Comparison of ENCODE assay signal across 18 mouse cellular contexts in genomic region chr7:99680771-99681170, GRCm38 (mm10). TPM values are rescaled to one million over a fixed set of nuclear protein-coding genes. Genes with fewer than 3 reads are reported as not detected.
A peak's percentile ranks its signal among the peaks of the same experiment; 100 is the strongest.
DNase-seq lines count a peak whose midpoint lies in the region; ATAC-seq and TF ChIP-seq lines count a peak whose summit lies in the region.
"Had no signal": no experiment of that assay in that cellular context is flagged by ENCODE, and none has a peak within 500 bp of the region (broad histone marks: within the 10 kb centered on the region; RNA-seq: fewer than 3 reads in every experiment).

No protein-coding gene starts in this region.

- TF ChIP-seq EP300 in heart, adult 2 months (IDR thresholded peaks at IDR 0.05; ENCODE audit: insufficient read depth, low read depth, low read length): peak; percentile 88
- peak; percentile 17; the same call in 1 of the 2 replicates for TF ChIP-seq EP300 in lung, postnatal 0 days (IDR thresholded peaks at IDR 0.05)

- TF ChIP-seq POLR2A in heart, adult 2 months (IDR thresholded peaks at IDR 0.05; ENCODE audit: insufficient read depth, low read depth, low read length): no peak

- no peak overlapping the region for H3K4me2 ChIP-seq in liver, embryonic 16.5 days (ENCODE audit: low read depth, low read length)
- no peak overlapping the region for H3K4me2 ChIP-seq in liver, embryonic 12.5 days
- H3K4me2 ChIP-seq in heart, embryonic 14.5 days (ENCODE audit: low read length): no peak overlapping the region
- no peak overlapping the region for H3K4me2 ChIP-seq in lung, postnatal 0 days (replicated peaks; ENCODE audit: low read depth, low read length)
- H3K4me2 ChIP-seq: limb, embryonic 12.5 days; midbrain, embryonic 15.5 days had no signal

- H3K27ac ChIP-seq in liver, embryonic 16.5 days (ENCODE audit: low read length): no peak overlapping the region
- H3K27ac ChIP-seq in liver, embryonic 12.5 days: no peak overlapping the region
- peak overlapping the region; percentile 62 for H3K27ac ChIP-seq in heart, adult 2 months
- peak overlapping the region in 1 of 2 experiments; percentile 51; a peak in 1 of 4 replicates for H3K27ac ChIP-seq in heart, embryonic 14.5 days (replicated peaks in 1 of 2; ENCODE audit: control insufficient read depth in 1 of 2, insufficient read depth in 1 of 2, low read depth in 2 of 2, low read length in 2 of 2)
- H3K27ac ChIP-seq in lung, postnatal 0 days (ENCODE audit: low read length): no peak overlapping the region
- H3K27ac ChIP-seq: embryonic facial prominence, embryonic 10.5 days; kidney, postnatal 0 days; limb, embryonic 12.5 days; midbrain, embryonic 15.5 days had no signal

- no peaks in the 10 kb centered on the region for H3K4me1 ChIP-seq in liver, embryonic 16.5 days (ENCODE audit: control insufficient read depth, low read depth, low read length)
- H3K4me1 ChIP-seq in liver, embryonic 12.5 days: no peaks in the 10 kb centered on the region
- peaks cover 11% of the 10 kb centered on the region for H3K4me1 ChIP-seq in heart, adult 2 months (ENCODE audit: control insufficient read depth, insufficient read depth, low read length)
- peaks cover 9 to 15% of the 10 kb centered on the region in 2 experiments for H3K4me1 ChIP-seq in heart, embryonic 14.5 days (ENCODE audit: control insufficient read depth in 2 of 2, insufficient read depth in 2 of 2, low read length in 2 of 2)
- no peaks in the 10 kb centered on the region for H3K4me1 ChIP-seq in lung, postnatal 0 days (ENCODE audit: insufficient read depth, low read depth, low read length)
- H3K4me1 ChIP-seq: embryonic facial prominence, embryonic 10.5 days; limb, embryonic 12.5 days; midbrain, embryonic 15.5 days had no signal

- H3K9me3 ChIP-seq in liver, embryonic 16.5 days (replicated peaks; ENCODE audit: control insufficient read depth, low read length): no peaks in the 10 kb centered on the region
- H3K9me3 ChIP-seq in liver, embryonic 12.5 days (replicated peaks): no peaks in the 10 kb centered on the region
- no peaks in the 10 kb centered on the region for H3K9me3 ChIP-seq in heart, embryonic 14.5 days (ENCODE audit: control insufficient read depth, low read length)
- H3K9me3 ChIP-seq in lung, postnatal 0 days (ENCODE audit: low read length): no peaks in the 10 kb centered on the region
- H3K9me3 ChIP-seq: embryonic facial prominence, embryonic 10.5 days; limb, embryonic 12.5 days; midbrain, embryonic 15.5 days had no signal

- 0 out of 2 replicates have a peak, but pooled peaks have one; percentile 21 for ATAC-seq in liver, embryonic 16.5 days (ENCODE audit: low read depth)
- no peak for ATAC-seq in liver, embryonic 12.5 days
- ATAC-seq in heart, embryonic 14.5 days (ENCODE audit: insufficient number of reproducible peaks, insufficient read depth, low FRiP score, low read depth): peak; percentile 71
- peak; percentile 73 for ATAC-seq in lung, postnatal 0 days
- no peak for ATAC-seq in megakaryocyte progenitor cell, adult 5-6 weeks (replicated peaks; ENCODE audit: poor library complexity)
- ATAC-seq: hindbrain, embryonic 16.5 days; midbrain, embryonic 15.5 days had no signal

- H3K36me3 ChIP-seq in liver, embryonic 16.5 days (ENCODE audit: control insufficient read depth, insufficient read depth): no peaks in the 10 kb centered on the region
- no peaks in the 10 kb centered on the region for H3K36me3 ChIP-seq in liver, embryonic 12.5 days
- H3K36me3 ChIP-seq in heart, adult 2 months (ENCODE audit: control insufficient read depth, insufficient read depth, low read length): peaks cover 9% of the 10 kb centered on the region; the same call in 1 of the 2 replicates
- no peaks in the 10 kb centered on the region for H3K36me3 ChIP-seq in heart, embryonic 14.5 days (ENCODE audit: control insufficient read depth, insufficient read depth, low read length)
- H3K36me3 ChIP-seq in lung, postnatal 0 days (ENCODE audit: insufficient read depth, low read length): no peaks in the 10 kb centered on the region
- H3K36me3 ChIP-seq: embryonic facial prominence, embryonic 10.5 days; limb, embryonic 12.5 days; midbrain, embryonic 15.5 days had no signal

- no peaks in the 10 kb centered on the region for H3K27me3 ChIP-seq in liver, embryonic 16.5 days (ENCODE audit: control insufficient read depth, insufficient read depth, low read depth, low read length)
- no peaks in the 10 kb centered on the region for H3K27me3 ChIP-seq in liver, embryonic 12.5 days (replicated peaks)
- H3K27me3 ChIP-seq in heart, adult 2 months (ENCODE audit: control insufficient read depth, insufficient read depth, low read length): no peaks in the 10 kb centered on the region
- 0 out of 2 replicates have a peak, but pooled peaks cover 2% of the 10 kb centered on the region for H3K27me3 ChIP-seq in heart, embryonic 14.5 days (ENCODE audit: control insufficient read depth, insufficient read depth, low read length)
- no peaks in the 10 kb centered on the region for H3K27me3 ChIP-seq in lung, postnatal 0 days (replicated peaks; ENCODE audit: insufficient read depth, low read length)
- H3K27me3 ChIP-seq: limb, embryonic 12.5 days; midbrain, embryonic 15.5 days had no signal

- peak; percentile 60 to 66 for DNase-seq in heart, adult 2 months
- peak; percentile 32 for DNase-seq in lung, postnatal 0 days (ENCODE audit: low spot score)
- DNase-seq in urinary bladder, postnatal 10 days (ENCODE audit: low spot score): no peak
- DNase-seq in right cerebral cortex, postnatal 36 days (ENCODE audit: low spot score in 2 of 2): no peak
- DNase-seq: cerebellum, adult 9-11 months; right cerebral cortex, postnatal 4 days; thymus, postnatal 4 days had no signal

- H3K4me3 ChIP-seq in liver, embryonic 16.5 days (ENCODE audit: low read depth, low read length): no peak overlapping the region
- no peak overlapping the region for H3K4me3 ChIP-seq in liver, embryonic 12.5 days
- no peak overlapping the region for H3K4me3 ChIP-seq in heart, adult 2 months
- no peak overlapping the region for H3K4me3 ChIP-seq in heart, embryonic 14.5 days (ENCODE audit: control insufficient read depth in 1 of 2, insufficient read depth in 1 of 2, low read depth in 1 of 2, low read length in 2 of 2)
- no peak overlapping the region for H3K4me3 ChIP-seq in lung, postnatal 0 days (ENCODE audit: low read depth, low read length)
- H3K4me3 ChIP-seq: embryonic facial prominence, embryonic 10.5 days; limb, embryonic 12.5 days; midbrain, embryonic 15.5 days had no signal

- 62% methylated on average over 5 of the region's 5 CpGs for WGBS in liver, embryonic 16.5 days (ENCODE audit: insufficient replicate concordance)
- WGBS in liver, embryonic 12.5 days (ENCODE audit: insufficient replicate concordance): 59% methylated on average over 5 of the region's 5 CpGs
- 12% methylated on average over 5 of the region's 5 CpGs for WGBS in heart, adult 2 months
- 24% methylated on average over 5 of the region's 5 CpGs for WGBS in heart, embryonic 14.5 days
- WGBS in lung, postnatal 0 days: 56% methylated on average over 5 of the region's 5 CpGs

- intact Hi-C loops in heart, adult 2 months (cut with DNase I): loop anchor here (2.0 kb wide), 1 partner anchor 16 kb away; no protein-coding TSS in a partner anchor

- H3K79me2 ChIP-seq in heart, adult 2 months (replicated peaks; ENCODE audit: control insufficient read depth, insufficient read depth, low read length): no peaks in the 10 kb centered on the region

- no peak overlapping the region for H3K9ac ChIP-seq in liver, embryonic 16.5 days (ENCODE audit: low read depth, low read length)
- H3K9ac ChIP-seq in liver, embryonic 12.5 days: no peak overlapping the region
- H3K9ac ChIP-seq in heart, adult 2 months (ENCODE audit: low read depth, low read length): peak overlapping the region; percentile 16
- no peak overlapping the region for H3K9ac ChIP-seq in heart, embryonic 14.5 days (ENCODE audit: low read length)
- H3K9ac ChIP-seq in lung, postnatal 0 days (replicated peaks; ENCODE audit: low read depth): no peak overlapping the region
- H3K9ac ChIP-seq: limb, embryonic 12.5 days; midbrain, embryonic 15.5 days had no signal

- TF ChIP-seq CTCF in heart, adult 2 months (IDR thresholded peaks at IDR 0.05): peak; percentile 16; the same call in 1 of the 2 replicates
- no peak for TF ChIP-seq CTCF in lung, postnatal 0 days (IDR thresholded peaks at IDR 0.05)

RNA-seq across cellular contexts. Expression of gene Slco2b1, which starts 30.4 kb away (rescaled TPM):
- 0.53 and 0.58 TPM in 2 replicates for polyA plus RNA-seq in liver, embryonic 16.5 days (2015; fragmentation: Nextera tagmentation; extraction: Ambion mirVana)
- polyA plus RNA-seq in liver, embryonic 12.5 days (2016; fragmentation: Nextera tagmentation; extraction: Ambion mirVana): 0.29 and 0.45 TPM in 2 replicates
- 10 to 100 TPM in 1 of 2 experiments, 1 to 10 TPM in 1; 8.5 to 10.1 TPM for total RNA-seq in heart, adult 2 months (2021)
- 11.7 and 14.4 TPM in 2 replicates for polyA plus RNA-seq in heart, adult 2 months (2012; rRNA removed)
- polyA plus RNA-seq in heart, embryonic 14.5 days (2014; fragmentation: Nextera tagmentation; extraction: Ambion mirVana): 1.3 TPM in 2 replicates
- polyA plus RNA-seq in lung, postnatal 0 days (2015; fragmentation: Nextera tagmentation; extraction: Ambion mirVana): 3.8 and 3.9 TPM in 2 replicates
- total RNA-seq in megakaryocyte progenitor cell, adult 5-6 weeks (2015): 0.07 and 0.10 TPM in 2 replicates
- 0.10 and 0.12 TPM in 2 replicates for total RNA-seq in megakaryocyte progenitor cell, adult 5-6 weeks (2017)

RNA-seq across cellular contexts. Expression of gene Olfr520, which starts 49.3 kb away (rescaled TPM):
- polyA plus RNA-seq in liver, embryonic 16.5 days (2015; fragmentation: Nextera tagmentation; extraction: Ambion mirVana): not detected in 2 replicates
- polyA plus RNA-seq in liver, embryonic 12.5 days (2016; fragmentation: Nextera tagmentation; extraction: Ambion mirVana): not detected in 2 replicates
- not detected for total RNA-seq in heart, adult 2 months (2021)
- not detected in 2 replicates for polyA plus RNA-seq in heart, adult 2 months (2012; rRNA removed)
- not detected in 2 replicates for polyA plus RNA-seq in heart, embryonic 14.5 days (2014; fragmentation: Nextera tagmentation; extraction: Ambion mirVana)
- not detected in 2 replicates for polyA plus RNA-seq in lung, postnatal 0 days (2015; fragmentation: Nextera tagmentation; extraction: Ambion mirVana)
- not detected in 2 replicates for total RNA-seq in megakaryocyte progenitor cell, adult 5-6 weeks (2015)
- total RNA-seq in megakaryocyte progenitor cell, adult 5-6 weeks (2017): not detected in 2 replicates
- polyA plus RNA-seq: embryonic facial prominence, embryonic 10.5 days; hindbrain, embryonic 16.5 days; kidney, postnatal 0 days; limb, embryonic 12.5 days; midbrain, embryonic 15.5 days; neural tube, embryonic 11.5 days; stomach, embryonic 14.5 days had no signal

RNA-seq across cellular contexts. Expression of gene Tpbgl, which starts 53.9 kb away (rescaled TPM):
- polyA plus RNA-seq in liver, embryonic 16.5 days (2015; fragmentation: Nextera tagmentation; extraction: Ambion mirVana): 0.39 and 0.47 TPM in 2 replicates
- polyA plus RNA-seq in liver, embryonic 12.5 days (2016; fragmentation: Nextera tagmentation; extraction: Ambion mirVana): 0.31 and 0.42 TPM in 2 replicates
- 1 to 10 TPM; 3.3 to 3.4 TPM for total RNA-seq in heart, adult 2 months (2021)
- 3.5 and 5.1 TPM in 2 replicates for polyA plus RNA-seq in heart, adult 2 months (2012; rRNA removed)
- polyA plus RNA-seq in heart, embryonic 14.5 days (2014; fragmentation: Nextera tagmentation; extraction: Ambion mirVana): 2.4 and 2.6 TPM in 2 replicates
- 0.58 and 0.79 TPM in 2 replicates for polyA plus RNA-seq in lung, postnatal 0 days (2015; fragmentation: Nextera tagmentation; extraction: Ambion mirVana)
- total RNA-seq in megakaryocyte progenitor cell, adult 5-6 weeks (2015): 0.07 TPM in 1 of 2 replicates, not detected in the other
- total RNA-seq in megakaryocyte progenitor cell, adult 5-6 weeks (2017): not detected in 2 replicates

Comparison
In these comparisons a context has a peak if more than half of its experiments do, and no peak if none do; other contexts are left out.
1. ATAC-seq: peak in liver, embryonic 16.5 days (single experiment), heart, embryonic 14.5 days (single experiment) and lung, postnatal 0 days (single experiment); none in liver, embryonic 12.5 days (single experiment) and megakaryocyte progenitor cell, adult 5-6 weeks (single experiment).
2. DNase-seq: peak in heart, adult 2 months (2 of 2) and lung, postnatal 0 days (single experiment); none in urinary bladder, postnatal 10 days (single experiment) and right cerebral cortex, postnatal 36 days (0 of 2).